Mouse (Mus musculus) erythroblast, embryonic 14.5 days (primary cell): ENCODE measurements around the gene Cep41. TPM values are rescaled to one million over a fixed set of nuclear protein-coding genes. Genes with fewer than 3 reads are reported as not detected.

Experiments used
- H3K27me3 ChIP-seq: 2 replicates; pipeline ENCODE4 v1.6.1; 2012; ENCODE audit warnings: inconsistent platforms; ENCODE audit not compliant: control insufficient read depth
- H3K36me3 ChIP-seq: 2 replicates; pipeline ENCODE4 v1.6.1; 2012; ENCODE audit warnings: mild to moderate bottlenecking, inconsistent platforms; ENCODE audit not compliant: control insufficient read depth
- H3K4me1 ChIP-seq: 2 replicates; pipeline ENCODE4 v1.6.1; 2012; ENCODE audit warnings: inconsistent platforms; ENCODE audit not compliant: control insufficient read depth
- H3K4me3 ChIP-seq: replicated peaks from 2 replicates; pipeline ENCODE3; 2012; ENCODE audit warnings: moderate library complexity, mild to moderate bottlenecking, inconsistent platforms
- H3K9me3 ChIP-seq: 2 replicates; pipeline ENCODE4 v1.6.1; 2012; ENCODE audit warnings: low read length, inconsistent platforms, mixed read lengths; ENCODE audit not compliant: control insufficient read depth
- GATA1 ChIP-seq: IDR thresholded peaks from 2 replicates; pipeline ENCODE4 v1.6.1; 2012; ENCODE audit warnings: low read length, inconsistent platforms, mixed read lengths
- TAL1 ChIP-seq: IDR thresholded peaks from 3 replicates; pipeline ENCODE4 v1.6.1; 2012; ENCODE audit warnings: low read length, inconsistent platforms, mixed read lengths
- polyA plus RNA-seq: library from polyadenylated mRNA; stranded (reverse); fragments of >175 nt; gene quantifications from 2 replicates; pipeline ENCODE4 v1.2.3, GENCODE M21; 2012

Cep41 gene
- polyA plus RNA-seq, 1 experiment: 1.3 TPM

DNA sequence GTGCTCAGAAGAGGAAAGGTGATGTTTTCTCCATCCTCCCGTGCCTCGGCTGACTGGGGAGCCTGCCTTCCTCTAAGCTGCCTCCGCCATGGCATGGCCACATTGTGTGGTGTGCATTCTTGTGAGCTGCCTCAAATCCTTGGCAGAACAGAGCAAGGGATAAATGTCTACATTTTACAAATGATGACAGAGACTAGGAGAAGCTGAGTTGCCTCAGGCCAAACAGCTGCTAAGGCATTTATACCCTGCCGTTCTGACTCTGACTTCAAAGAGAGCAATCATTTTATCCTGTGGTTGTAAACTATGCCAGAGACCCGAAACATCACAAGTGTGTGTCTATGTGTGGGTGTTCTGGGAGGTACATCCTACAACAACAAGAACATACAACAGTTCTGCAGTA lies 26.0 kb downstream of the Cep41 start:
- Histone ChIP-seq H3K27me3 (no peaks in the 10 kb centered on the region), H3K4me1 (no peaks in the 10 kb centered on the region; the same call in 1 of the 2 replicates), H3K36me3 (no peaks in the 10 kb centered on the region), H3K4me3 (no peak overlapping the region), H3K9me3 (no peaks in the 10 kb centered on the region)
- TF ChIP-seq GATA1 (no peak), TAL1 (no peak)

- TF ChIP-seq TAL1 (no peak), GATA1 (no peak)
- Histone ChIP-seq H3K9me3 (no peaks in the 10 kb centered on the region), H3K4me3 (no peak overlapping the region), H3K36me3 (no peaks in the 10 kb centered on the region), H3K4me1 (no peaks in the 10 kb centered on the region), H3K27me3 (no peaks in the 10 kb centered on the region)
These were observed 27.5 kb downstream of the Cep41 start for GRCm38 (mm10) chr6:30666043-30666442.

DNA sequence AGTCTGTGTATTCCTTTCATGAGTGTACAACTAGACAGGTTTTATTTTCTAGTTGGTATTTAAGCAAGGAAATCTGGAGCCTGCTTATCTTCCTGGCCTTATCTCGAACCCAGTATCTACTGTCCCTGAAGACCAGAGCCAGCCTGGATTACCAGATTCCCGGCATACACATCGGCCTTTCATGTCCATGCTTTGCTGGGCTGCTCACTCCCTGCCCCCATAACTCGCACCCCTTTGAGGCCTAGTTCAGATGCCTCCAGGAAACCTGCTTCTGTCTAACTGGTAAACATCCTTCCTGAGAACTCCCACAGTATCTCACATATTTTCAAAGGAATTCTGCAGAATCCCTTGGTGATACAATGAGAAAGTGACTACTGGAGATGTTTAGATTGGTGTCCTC lies 28.3 kb downstream of the Cep41 start:
- Histone ChIP-seq H3K9me3 (no peaks in the 10 kb centered on the region), H3K4me1 (no peaks in the 10 kb centered on the region), H3K36me3 (peaks cover 3% of the 10 kb centered on the region; the same call in 1 of the 2 replicates), H3K4me3 (no peak overlapping the region), H3K27me3 (no peaks in the 10 kb centered on the region)
- no peak for TF ChIP-seq TAL1
- TF ChIP-seq GATA1: no peak

- no peaks in the 10 kb centered on the region for H3K9me3 ChIP-seq
- H3K36me3 ChIP-seq: peaks cover 3% of the 10 kb centered on the region; the same call in 1 of the 2 replicates
- no peaks in the 10 kb centered on the region for H3K27me3 ChIP-seq
- no peak overlapping the region for H3K4me3 ChIP-seq
- TF ChIP-seq TAL1: no peak
- no peak for TF ChIP-seq GATA1
- H3K4me1 ChIP-seq: no peaks in the 10 kb centered on the region
These were observed 28.8 kb downstream of the Cep41 start for GRCm38 (mm10) chr6:30664776-30665175.

GRCm38 (mm10) chr6:30658619-30659018 lies 34.9 kb downstream of the Cep41 start:
- TF ChIP-seq GATA1 (no peak), TAL1 (no peak)
- H3K4me3 ChIP-seq: no peak overlapping the region

GRCm38 (mm10) chr6:30657279-30657678 lies 36.3 kb downstream of the Cep41 start:
- Histone ChIP-seq H3K36me3 (peaks cover 6% of the 10 kb centered on the region), H3K4me1 (no peaks in the 10 kb centered on the region; the same call in 1 of the 2 replicates), H3K4me3 (no peak overlapping the region), H3K27me3 (no peaks in the 10 kb centered on the region), H3K9me3 (no peaks in the 10 kb centered on the region)
- TF ChIP-seq GATA1 (no peak), TAL1 (no peak)

More at GRCm38 (mm10) chr6:30658619-30659018, 34.9 kb downstream of the Cep41 start:
- no peaks in the 10 kb centered on the region for H3K27me3 ChIP-seq
- no peaks in the 10 kb centered on the region for H3K9me3 ChIP-seq
- H3K36me3 ChIP-seq: peaks cover 6% of the 10 kb centered on the region
- no peaks in the 10 kb centered on the region; the same call in 1 of the 2 replicates for H3K4me1 ChIP-seq

DNA sequence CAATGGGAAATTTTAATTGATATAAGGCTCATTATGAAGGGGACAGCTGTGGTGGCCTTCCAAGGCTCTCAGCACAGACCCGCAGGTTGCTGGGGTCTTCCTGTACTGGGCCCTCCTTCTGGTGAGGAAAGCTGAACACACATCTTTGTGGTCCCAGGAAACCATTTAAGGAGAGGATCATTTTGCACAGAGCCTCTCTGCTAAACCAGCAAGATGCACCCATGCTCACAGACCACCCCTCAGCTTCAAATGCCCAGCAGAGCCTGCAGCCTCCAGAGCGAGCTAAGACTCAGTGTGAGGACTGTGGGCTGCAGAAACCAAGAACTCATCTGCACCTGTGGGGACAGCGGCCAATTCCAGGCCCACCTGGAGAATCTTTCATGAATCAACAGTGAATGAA lies 38.6 kb downstream of the Cep41 start:
- Histone ChIP-seq H3K4me3 (no peak overlapping the region), H3K36me3 (peaks cover 3% of the 10 kb centered on the region; the same call in 1 of the 2 replicates)
- TF ChIP-seq GATA1: no peak
- no peak for TF ChIP-seq TAL1

GRCm38 (mm10) chr6:30654402-30654859 lies 39.1 kb downstream of the Cep41 start:
- no peak for TF ChIP-seq GATA1
- TF ChIP-seq TAL1: no peak
- Histone ChIP-seq H3K36me3 (peaks cover 3% of the 10 kb centered on the region; the same call in 1 of the 2 replicates), H3K9me3 (no peaks in the 10 kb centered on the region), H3K4me3 (no peak overlapping the region), H3K4me1 (no peaks in the 10 kb centered on the region; the same call in 1 of the 2 replicates), H3K27me3 (no peaks in the 10 kb centered on the region)

More for the DNA sequence above, 38.6 kb downstream of the Cep41 start:
- Histone ChIP-seq H3K9me3 (no peaks in the 10 kb centered on the region), H3K4me1 (no peaks in the 10 kb centered on the region; the same call in 1 of the 2 replicates), H3K27me3 (no peaks in the 10 kb centered on the region)

- peaks cover 3% of the 10 kb centered on the region; the same call in 1 of the 2 replicates for H3K36me3 ChIP-seq
- TF ChIP-seq TAL1: no peak
- TF ChIP-seq GATA1: no peak
- no peaks in the 10 kb centered on the region for H3K27me3 ChIP-seq
- H3K4me1 ChIP-seq: no peaks in the 10 kb centered on the region; the same call in 1 of the 2 replicates
- H3K4me3 ChIP-seq: no peak overlapping the region
- H3K9me3 ChIP-seq: no peaks in the 10 kb centered on the region
These were observed 40.0 kb downstream of the Cep41 start for GRCm38 (mm10) chr6:30653518-30653917.
